Mouse (Mus musculus) C2C12 (cell line): ENCODE results near the gene Dapk1. TPM values are rescaled to one million over a fixed set of nuclear protein-coding genes. Genes with fewer than 3 reads are reported as not detected.

Experiments
- H3K27me3 ChIP-seq: one replicate; pipeline ENCODE4 v1.6.1; 2011; ENCODE audit not compliant: control insufficient read depth, insufficient read depth, insufficient read length
- H3K36me3 ChIP-seq: one replicate; pipeline ENCODE4 v1.6.1; 2011; ENCODE audit not compliant: control insufficient read depth, insufficient read depth
- H3K4me3 ChIP-seq: one replicate; pipeline ENCODE4 v1.5.1; 2011; ENCODE audit warnings: mild to moderate bottlenecking, control low read depth; ENCODE audit not compliant: poor library complexity, insufficient read depth, severe bottlenecking
- H3K79me2 ChIP-seq: one replicate; pipeline ENCODE4 v1.6.1; 2011; ENCODE audit not compliant: control insufficient read depth, insufficient read depth
- H3K79me3 ChIP-seq: one replicate; pipeline ENCODE4 v1.6.1; 2011; ENCODE audit warnings: low read depth, control low read depth
- H3ac ChIP-seq: one replicate; pipeline ENCODE3; 2011; ENCODE audit warnings: low read depth; ENCODE audit not compliant: control insufficient read depth, insufficient read length
- CEBPB ChIP-seq: IDR thresholded peaks from one replicate; pipeline ENCODE4 v1.6.1; 2011; ENCODE audit warnings: low read depth, mild to moderate bottlenecking, control low read depth, moderate library complexity
- CTCF ChIP-seq: IDR thresholded peaks from one replicate; pipeline ENCODE4 v1.5.1; 2011; ENCODE audit not compliant: control insufficient read depth, insufficient read depth, insufficient read length
- FOSL1 ChIP-seq: IDR thresholded peaks from one replicate; pipeline ENCODE4 v1.8.0; 2011; ENCODE audit warnings: mild to moderate bottlenecking, low read length; ENCODE audit not compliant: poor library complexity, insufficient read depth, severe bottlenecking
- MAX ChIP-seq: IDR thresholded peaks from one replicate; pipeline ENCODE4 v1.6.1; 2011; ENCODE audit warnings: mild to moderate bottlenecking, control low read depth
- MYOD1 ChIP-seq: IDR thresholded peaks from one replicate; pipeline ENCODE4 v1.6.1; 2011; ENCODE audit warnings: low read depth; ENCODE audit not compliant: control insufficient read depth, insufficient read length
- MYOG ChIP-seq: IDR thresholded peaks from one replicate; pipeline ENCODE4 v1.6.1; 2011; ENCODE audit not compliant: control insufficient read depth, insufficient read length; ENCODE audit errors: extremely low read depth
- USF1 ChIP-seq: IDR thresholded peaks from one replicate; pipeline ENCODE4 v1.6.1; 2011; ENCODE audit warnings: low read depth, mild to moderate bottlenecking, control low read depth, moderate library complexity
- polyA plus RNA-seq: library from polyadenylated mRNA; unstranded; fragments of >200 nt; fragmentation: generic; extraction: Trizol; gene quantifications from one replicate; pipeline ENCODE4 v1.2.1, GENCODE M21; 2012; ENCODE audit warnings: missing spikeins

Gene Dapk1
- polyA plus RNA-seq, 1 experiment, result not detected

GRCm38 (mm10) chr13:60633945-60634344, 32.2 kb downstream of the Dapk1 start:
- TF ChIP-seq CTCF (no peak), USF1 (no peak), MAX (no peak), FOSL1 (no peak), MYOG (no peak), CEBPB (no peak), MYOD1 (no peak)
- H3K27me3 ChIP-seq, result no peaks in the 10 kb centered on the region
- no peaks in the 10 kb centered on the region for H3K36me3 ChIP-seq
- no peak overlapping the region for H3K4me3 ChIP-seq
- no peaks in the 10 kb centered on the region for H3K79me2 ChIP-seq
- no peak overlapping the region for H3ac ChIP-seq
- no peaks in the 10 kb centered on the region for H3K79me3 ChIP-seq

- Histone ChIP-seq H3K79me3 (no peaks in the 10 kb centered on the region), H3K27me3 (no peaks in the 10 kb centered on the region), H3K79me2 (no peaks in the 10 kb centered on the region), H3K4me3 (no peak overlapping the region), H3ac (no peak overlapping the region), H3K36me3 (no peaks in the 10 kb centered on the region)
- TF ChIP-seq CEBPB (no peak), MAX (no peak), CTCF (no peak), USF1 (no peak), FOSL1 (no peak), MYOD1 (no peak), MYOG (no peak)
These were observed 33.9 kb downstream of the Dapk1 start for GRCm38 (mm10) chr13:60635636-60636035.

- Histone ChIP-seq H3K27me3 (no peaks in the 10 kb centered on the region), H3ac (no peak overlapping the region), H3K36me3 (no peaks in the 10 kb centered on the region), H3K79me3 (no peaks in the 10 kb centered on the region), H3K4me3 (no peak overlapping the region), H3K79me2 (no peaks in the 10 kb centered on the region)
- TF ChIP-seq MYOD1 (no peak), CEBPB (no peak), CTCF (no peak), MAX (no peak), MYOG (no peak), FOSL1 (no peak), USF1 (no peak)
These were observed 37.8 kb downstream of the Dapk1 start for GRCm38 (mm10) chr13:60639482-60640055.

GRCm38 (mm10) chr13:60640420-60640819, 38.7 kb downstream of the Dapk1 start:
- no peaks in the 10 kb centered on the region for H3K36me3 ChIP-seq
- H3K79me3 ChIP-seq, result no peaks in the 10 kb centered on the region
- H3K4me3 ChIP-seq, result no peak overlapping the region
- no peaks in the 10 kb centered on the region for H3K27me3 ChIP-seq
- H3ac ChIP-seq, result no peak overlapping the region
- no peak for TF ChIP-seq USF1
- no peak for TF ChIP-seq CEBPB
- TF ChIP-seq CTCF, result no peak
- TF ChIP-seq MAX, result no peak
- no peak for TF ChIP-seq MYOD1
- TF ChIP-seq MYOG, result no peak
- TF ChIP-seq FOSL1, result no peak
- H3K79me2 ChIP-seq, result no peaks in the 10 kb centered on the region

- TF ChIP-seq MYOG, result no peak
- no peak for TF ChIP-seq CEBPB
- no peak for TF ChIP-seq MAX
- no peak for TF ChIP-seq CTCF
- TF ChIP-seq USF1, result no peak
- no peak for TF ChIP-seq MYOD1
- TF ChIP-seq FOSL1, result no peak
- Histone ChIP-seq H3K27me3 (no peaks in the 10 kb centered on the region), H3K36me3 (no peaks in the 10 kb centered on the region), H3K4me3 (no peak overlapping the region), H3K79me3 (no peaks in the 10 kb centered on the region), H3K79me2 (no peaks in the 10 kb centered on the region), H3ac (no peak overlapping the region)
These were observed 42.7 kb downstream of the Dapk1 start for GRCm38 (mm10) chr13:60644457-60644889.

GRCm38 (mm10) chr13:60646791-60647190, 45.0 kb downstream of the Dapk1 start:
- H3ac ChIP-seq, result no peak overlapping the region
- H3K36me3 ChIP-seq, result no peaks in the 10 kb centered on the region
- H3K79me2 ChIP-seq, result no peaks in the 10 kb centered on the region
- H3K27me3 ChIP-seq, result no peaks in the 10 kb centered on the region
- TF ChIP-seq MYOG (no peak), MAX (no peak), CTCF (no peak), USF1 (no peak), MYOD1 (no peak), CEBPB (no peak), FOSL1 (no peak)
- H3K79me3 ChIP-seq, result no peaks in the 10 kb centered on the region
- no peak overlapping the region for H3K4me3 ChIP-seq
